Mouse (Mus musculus): ENCODE results near the gene Eif2b4.

- TF ChIP-seq POLR2A (IDR thresholded peaks at IDR 0.05; ENCODE audit: low read depth, low read length) (no peak), CTCF (conservative IDR thresholded peaks at IDR 0.05; ENCODE audit: insufficient read depth, insufficient read length, low read depth, low read length) (no peak)
These were observed 25.8 kb upstream of the Eif2b4 start for GRCm38 (mm10) chr5:31219070-31219469.
